Mouse (Mus musculus) heart, embryonic 13.5 days (tissue): ENCODE measurements around the gene Inpp4b. TPM values are rescaled to one million over a fixed set of nuclear protein-coding genes. Genes with fewer than 3 reads are reported as not detected.

ENCODE experiments used
- ATAC-seq: fragments of 200-750 bp; cut with Nextera tagmentation; 2 replicates; pipeline ENCODE4 v1.8.0; 2017; ENCODE audit warnings: moderate TSS enrichment; ENCODE audit not compliant: insufficient number of reproducible peaks, low FRiP score, low TSS enrichment; ENCODE audit errors: extremely low read depth
- H3K27ac ChIP-seq: fragments of 300-500 bp; sonication (generic); replicated peaks from 2 replicates; pipeline ENCODE4 v1.5.1; 2015; ENCODE audit warnings: moderate library complexity, mild to moderate bottlenecking, inconsistent platforms
- H3K27me3 ChIP-seq: fragments of 300-500 bp; sonication (generic); replicated peaks from 2 replicates; pipeline ENCODE4 v1.6.1; 2015; ENCODE audit warnings: mild to moderate bottlenecking, inconsistent platforms
- H3K36me3 ChIP-seq: fragments of 300-500 bp; sonication (generic); 2 replicates; pipeline ENCODE4 v1.6.1; 2015; ENCODE audit warnings: mild to moderate bottlenecking, inconsistent platforms
- H3K4me1 ChIP-seq: fragments of 300-500 bp; sonication (generic); 2 replicates; pipeline ENCODE4 v1.6.1; 2015; ENCODE audit warnings: inconsistent platforms
- H3K4me2 ChIP-seq: fragments of 300-500 bp; sonication (generic); 2 replicates; pipeline ENCODE4 v1.6.1; 2015; ENCODE audit warnings: inconsistent platforms, mild to moderate bottlenecking, moderate library complexity
- H3K4me3 ChIP-seq: fragments of 300-500 bp; sonication (generic); 2 replicates; pipeline ENCODE4 v1.5.1; 2015; ENCODE audit warnings: moderate library complexity, mild to moderate bottlenecking, inconsistent platforms
- H3K9ac ChIP-seq: fragments of 300-500 bp; sonication (generic); 2 replicates; pipeline ENCODE4 v1.6.1; 2015; ENCODE audit warnings: inconsistent platforms, mild to moderate bottlenecking, moderate library complexity
- H3K9me3 ChIP-seq: fragments of 300-500 bp; sonication (generic); 2 replicates; pipeline ENCODE4 v1.6.1; 2016; ENCODE audit warnings: inconsistent platforms
- WGBS: fragments of 180-500 bp; shearing (Covaris S2); methylation state at CpG from one replicate; pipeline ENCODE4 v1.1.7; 2015; ENCODE audit warnings: mixed read lengths; 5-methylcytosine and 5-hydroxymethylcytosine counted together
- polyA plus RNA-seq: library from polyadenylated mRNA; unstranded; fragments of >200 nt; fragmentation: Nextera tagmentation; extraction: Ambion mirVana; gene quantifications from 2 replicates; pipeline ENCODE4 v1.2.1, GENCODE M21; 2015

Inpp4b gene
- polyA plus RNA-seq, 1 experiment from 2014 or later, result 9.4 TPM

- Histone ChIP-seq H3K4me3 (no peak overlapping the region), H3K36me3 (no peaks in the 10 kb centered on the region), H3K4me2 (no peak overlapping the region), H3K9me3 (no peaks in the 10 kb centered on the region), H3K27me3 (no peaks in the 10 kb centered on the region), H3K4me1 (peaks cover 10% of the 10 kb centered on the region), H3K9ac (no peak overlapping the region), H3K27ac (no peak overlapping the region)
- no peak for ATAC-seq
Measured at GRCm38 (mm10) chr8:81514425-81514824, 172.1 kb downstream of the Inpp4b start.

- H3K4me1 ChIP-seq, result no peaks in the 10 kb centered on the region
- H3K9ac ChIP-seq, result no peak overlapping the region
- H3K27ac ChIP-seq, result no peak overlapping the region
- H3K4me2 ChIP-seq, result no peak overlapping the region
- no peaks in the 10 kb centered on the region for H3K9me3 ChIP-seq
- 71% methylated on average over 2 of the region's 2 CpGs for WGBS
- no peak overlapping the region for H3K4me3 ChIP-seq
- H3K36me3 ChIP-seq, result no peaks in the 10 kb centered on the region
- H3K27me3 ChIP-seq, result no peaks in the 10 kb centered on the region
- no peak for ATAC-seq
Measured at GRCm38 (mm10) chr8:81522085-81522484, 179.7 kb downstream of the Inpp4b start.

GRCm38 (mm10) chr8:81524561-81524960, 182.2 kb downstream of the Inpp4b start:
- 21% methylated on average over 2 of the region's 2 CpGs for WGBS
- no peak for ATAC-seq
- no peaks in the 10 kb centered on the region for H3K4me1 ChIP-seq
- no peak overlapping the region for H3K4me3 ChIP-seq
- H3K9ac ChIP-seq, result no peak overlapping the region
- no peak overlapping the region for H3K27ac ChIP-seq
- no peaks in the 10 kb centered on the region for H3K27me3 ChIP-seq
- no peak overlapping the region for H3K4me2 ChIP-seq
- no peaks in the 10 kb centered on the region for H3K36me3 ChIP-seq
- no peaks in the 10 kb centered on the region for H3K9me3 ChIP-seq

- H3K9ac ChIP-seq, result no peak overlapping the region
- H3K4me1 ChIP-seq, result no peaks in the 10 kb centered on the region
- no peak overlapping the region for H3K27ac ChIP-seq
- H3K9me3 ChIP-seq, result no peaks in the 10 kb centered on the region
- no peaks in the 10 kb centered on the region for H3K36me3 ChIP-seq
- ATAC-seq, result no peak
- H3K4me2 ChIP-seq, result no peak overlapping the region
- H3K27me3 ChIP-seq, result no peaks in the 10 kb centered on the region
- no peak overlapping the region for H3K4me3 ChIP-seq
- WGBS, result 30% methylated on average over 4 of the region's 4 CpGs
Measured at GRCm38 (mm10) chr8:81527661-81528060, 185.3 kb downstream of the Inpp4b start.

- no peaks in the 10 kb centered on the region for H3K36me3 ChIP-seq
- WGBS, result 70% methylated on average over 3 of the region's 3 CpGs
- H3K9ac ChIP-seq, result no peak overlapping the region
- H3K27ac ChIP-seq, result no peak overlapping the region
- H3K4me2 ChIP-seq, result no peak overlapping the region
- ATAC-seq, result no peak
- H3K4me3 ChIP-seq, result no peak overlapping the region
- no peaks in the 10 kb centered on the region for H3K4me1 ChIP-seq
- no peaks in the 10 kb centered on the region for H3K9me3 ChIP-seq
- no peaks in the 10 kb centered on the region for H3K27me3 ChIP-seq
Measured at GRCm38 (mm10) chr8:81538310-81538709, 196.0 kb downstream of the Inpp4b start.

- Histone ChIP-seq H3K36me3 (no peaks in the 10 kb centered on the region), H3K4me1 (no peaks in the 10 kb centered on the region), H3K27me3 (no peaks in the 10 kb centered on the region), H3K9ac (no peak overlapping the region), H3K9me3 (no peaks in the 10 kb centered on the region), H3K4me3 (no peak overlapping the region), H3K4me2 (no peak overlapping the region), H3K27ac (no peak overlapping the region)
- WGBS, result 75% methylated on average over 4 of the region's 4 CpGs
- no peak for ATAC-seq
Measured at GRCm38 (mm10) chr8:81558550-81558949, 216.2 kb downstream of the Inpp4b start.

- 54% methylated on average over 1 of the region's 1 CpGs for WGBS
- no peak overlapping the region for H3K27ac ChIP-seq
- ATAC-seq, result no peak
- H3K4me1 ChIP-seq, result no peaks in the 10 kb centered on the region
- no peak overlapping the region for H3K9ac ChIP-seq
- no peaks in the 10 kb centered on the region for H3K36me3 ChIP-seq
- no peaks in the 10 kb centered on the region for H3K9me3 ChIP-seq
- H3K4me3 ChIP-seq, result no peak overlapping the region
- H3K4me2 ChIP-seq, result no peak overlapping the region
- no peaks in the 10 kb centered on the region for H3K27me3 ChIP-seq
Measured at GRCm38 (mm10) chr8:81562405-81562804, 220.0 kb downstream of the Inpp4b start.

GRCm38 (mm10) chr8:81565484-81565883, 223.1 kb downstream of the Inpp4b start:
- no peak for ATAC-seq
- Histone ChIP-seq H3K36me3 (no peaks in the 10 kb centered on the region), H3K4me3 (no peak overlapping the region), H3K9ac (no peak overlapping the region), H3K4me1 (no peaks in the 10 kb centered on the region), H3K27me3 (no peaks in the 10 kb centered on the region), H3K4me2 (no peak overlapping the region), H3K9me3 (no peaks in the 10 kb centered on the region), H3K27ac (no peak overlapping the region)
- 79% methylated on average over 4 of the region's 4 CpGs for WGBS

- H3K9me3 ChIP-seq, result no peaks in the 10 kb centered on the region
- no peak for ATAC-seq
- WGBS, result 79% methylated on average over 1 of the region's 1 CpGs
Measured at GRCm38 (mm10) chr8:81572319-81573104, 230.2 kb downstream of the Inpp4b start.

GRCm38 (mm10) chr8:81575268-81575917, 233.0 kb downstream of the Inpp4b start:
- H3K27me3 ChIP-seq, result no peaks in the 10 kb centered on the region
- no peak overlapping the region for H3K27ac ChIP-seq
- ATAC-seq, result no peak
- WGBS, result 82% methylated on average over 3 of the region's 3 CpGs
- no peak overlapping the region for H3K9ac ChIP-seq
- no peak overlapping the region for H3K4me3 ChIP-seq
- peaks cover 11% of the 10 kb centered on the region; the same call in 1 of the 2 replicates for H3K4me1 ChIP-seq
- no peak overlapping the region for H3K4me2 ChIP-seq
- no peaks in the 10 kb centered on the region for H3K36me3 ChIP-seq
- H3K9me3 ChIP-seq, result no peaks in the 10 kb centered on the region

More at GRCm38 (mm10) chr8:81572319-81573104, 230.2 kb downstream of the Inpp4b start:
- H3K4me3 ChIP-seq, result no peak overlapping the region
- H3K4me2 ChIP-seq, result no peak overlapping the region
- H3K4me1 ChIP-seq, result no peaks in the 10 kb centered on the region
- no peak overlapping the region for H3K27ac ChIP-seq
- H3K9ac ChIP-seq, result no peak overlapping the region
- H3K27me3 ChIP-seq, result no peaks in the 10 kb centered on the region
- no peaks in the 10 kb centered on the region for H3K36me3 ChIP-seq

- H3K9me3 ChIP-seq, result no peaks in the 10 kb centered on the region
- no peak for ATAC-seq
- H3K27me3 ChIP-seq, result no peaks in the 10 kb centered on the region
- H3K27ac ChIP-seq, result no peak overlapping the region
- H3K4me3 ChIP-seq, result no peak overlapping the region
- peaks cover 11% of the 10 kb centered on the region; the same call in 1 of the 2 replicates for H3K4me1 ChIP-seq
- no peaks in the 10 kb centered on the region for H3K36me3 ChIP-seq
- WGBS, result 55% methylated on average over 3 of the region's 3 CpGs
- no peak overlapping the region for H3K9ac ChIP-seq
- no peak overlapping the region for H3K4me2 ChIP-seq
Measured at GRCm38 (mm10) chr8:81578951-81579350, 236.6 kb downstream of the Inpp4b start.
